Mouse (Mus musculus) thymus, postnatal 36 days (tissue): ENCODE data around the gene Lrrfip1.

ENCODE experiments used
- DNase-seq, 2 experiments: peaks; one replicate each; pipeline ENCODE4 v3.0.0; 2022; ENCODE audit warnings: mixed read lengths in 2 of 2

Gene Lrrfip1

GRCm38 (mm10) chr1:91169157-91169556 lies 170.6 kb downstream of the Lrrfip1 start:
- no peak for DNase-seq

GRCm38 (mm10) chr1:91174796-91175195 lies 176.3 kb downstream of the Lrrfip1 start:
- no peak for DNase-seq

GRCm38 (mm10) chr1:91176026-91176425 lies 177.5 kb downstream of the Lrrfip1 start:
- DNase-seq: no peak

- no peak for DNase-seq
Observed at GRCm38 (mm10) chr1:91176871-91177270, 178.3 kb downstream of the Lrrfip1 start.
